Mouse (Mus musculus) forebrain, embryonic 10.5 days (tissue): ENCODE results near the gene Guca1a. TPM values are rescaled to one million over a fixed set of nuclear protein-coding genes. Genes with fewer than 3 reads are reported as not detected.
A peak's percentile ranks its signal among the peaks of the same experiment; 100 is the strongest.

Experiments used
- DNase-seq: peaks from one replicate; pipeline ENCODE4 v3.0.0-alpha.2; 2017; ENCODE audit warnings: low spot score; ENCODE audit errors: extremely low spot score
- H3K27ac ChIP-seq: fragments of 300-500 bp; sonication (generic); 2 replicates; pipeline ENCODE4 v1.5.1; 2016; ENCODE audit warnings: mild to moderate bottlenecking
- H3K27me3 ChIP-seq: fragments of 300-500 bp; sonication (generic); 2 replicates; pipeline ENCODE4 v1.6.1; 2016; ENCODE audit warnings: mild to moderate bottlenecking; ENCODE audit not compliant: poor library complexity, severe bottlenecking
- H3K36me3 ChIP-seq: fragments of 300-500 bp; sonication (generic); replicated peaks from 2 replicates; pipeline ENCODE4 v1.6.1; 2016; ENCODE audit warnings: mild to moderate bottlenecking, moderate library complexity
- H3K4me1 ChIP-seq: fragments of 300-500 bp; sonication (generic); 2 replicates; pipeline ENCODE4 v1.6.1; 2016
- H3K4me3 ChIP-seq: fragments of 300-500 bp; sonication (generic); 2 replicates; pipeline ENCODE4 v1.5.1; 2016; ENCODE audit warnings: mild to moderate bottlenecking, moderate library complexity
- H3K9me3 ChIP-seq: fragments of 300-500 bp; sonication (generic); 2 replicates; pipeline ENCODE4 v1.6.1; 2016; ENCODE audit warnings: mild to moderate bottlenecking, moderate library complexity
- WGBS: fragments of 180-500 bp; shearing (Covaris S2); methylation state at CpG from one replicate; pipeline ENCODE4 v1.1.7; 2016; 5-methylcytosine and 5-hydroxymethylcytosine counted together
- polyA plus RNA-seq: library from polyadenylated mRNA; unstranded; fragments of >200 nt; fragmentation: Nextera tagmentation; extraction: Ambion mirVana; gene quantifications from 2 replicates; pipeline ENCODE4 v1.2.1, GENCODE M21; 2016

The Guca1a gene
- polyA plus RNA-seq, 1 experiment from 2014 or later: 0.99 TPM

- Histone ChIP-seq H3K27ac (no peak overlapping the region), H3K4me3 (no peak overlapping the region), H3K36me3 (no peaks in the 10 kb centered on the region), H3K27me3 (peaks cover 95% of the 10 kb centered on the region), H3K9me3 (no peaks in the 10 kb centered on the region), H3K4me1 (peaks cover 6% of the 10 kb centered on the region)
- 67% methylated on average over 10 of the region's 10 CpGs for WGBS
- no peak for DNase-seq
Observed at GRCm38 (mm10) chr17:47407717-47408557, 7.6 kb upstream of the Guca1a start.

- H3K27ac ChIP-seq: no peak overlapping the region
- peaks cover 86% of the 10 kb centered on the region for H3K27me3 ChIP-seq
- WGBS: 89% methylated on average over 8 of the region's 8 CpGs
Observed at GRCm38 (mm10) chr17:47399091-47399490, 1.3 kb downstream of the Guca1a start.

GRCm38 (mm10) chr17:47395376-47395913, 4.9 kb downstream of the Guca1a start:
- Histone ChIP-seq H3K36me3 (no peaks in the 10 kb centered on the region), H3K4me1 (peaks cover 25% of the 10 kb centered on the region), H3K27ac (no peak overlapping the region), H3K4me3 (peak overlapping the region; percentile 38), H3K9me3 (0 out of 2 replicates have a peak, but pooled peaks cover 4% of the 10 kb centered on the region), H3K27me3 (peaks cover 90% of the 10 kb centered on the region)
- 4% methylated on average over 20 of the region's 20 CpGs for WGBS
- peak; percentile 44 for DNase-seq

More at GRCm38 (mm10) chr17:47399091-47399490, 1.3 kb downstream of the Guca1a start:
- Histone ChIP-seq H3K4me1 (peaks cover 30% of the 10 kb centered on the region), H3K36me3 (no peaks in the 10 kb centered on the region), H3K4me3 (no peak overlapping the region), H3K9me3 (no peaks in the 10 kb centered on the region)
- no peak for DNase-seq

GRCm38 (mm10) chr17:47394223-47394869, 6.0 kb downstream of the Guca1a start:
- Histone ChIP-seq H3K27me3 (peaks cover 79% of the 10 kb centered on the region), H3K36me3 (no peaks in the 10 kb centered on the region), H3K27ac (0 out of 2 replicates have a peak overlapping the region, but pooled peaks have one; percentile 6), H3K4me3 (peak overlapping the region; percentile 38), H3K4me1 (peaks cover 20% of the 10 kb centered on the region), H3K9me3 (0 out of 2 replicates have a peak, but pooled peaks cover 4% of the 10 kb centered on the region)
- WGBS: 29% methylated on average over 24 of the region's 24 CpGs
- DNase-seq: no peak

- Histone ChIP-seq H3K36me3 (peaks cover 7% of the 10 kb centered on the region; the same call in 1 of the 2 replicates), H3K9me3 (peaks cover 6% of the 10 kb centered on the region), H3K27me3 (peaks cover 9% of the 10 kb centered on the region), H3K27ac (no peak overlapping the region), H3K4me1 (peaks cover 23% of the 10 kb centered on the region), H3K4me3 (no peak overlapping the region)
- WGBS: 65% methylated on average over 4 of the region's 4 CpGs
- no peak for DNase-seq
Observed at GRCm38 (mm10) chr17:47386649-47387048, 13.7 kb downstream of the Guca1a start.

GRCm38 (mm10) chr17:47385145-47385544, 15.2 kb downstream of the Guca1a start, which contains the start of gene Guca1b:
Gene Guca1b (plus strand): TSS chr17:47385393.
- no peak within 1 kb of the TSS; the same call in 1 of the 2 replicates for H3K4me3 ChIP-seq
- H3K27ac ChIP-seq: peak within 1 kb of the TSS; percentile 30; the same call in 1 of the 2 replicates
- WGBS: 40% methylated on average over 10 of the region's 10 CpGs
- peaks cover 17% of the 10 kb centered on the region for H3K36me3 ChIP-seq
- H3K4me1 ChIP-seq: peaks cover 31% of the 10 kb centered on the region
- no peak for DNase-seq
- H3K9me3 ChIP-seq: peaks cover 6% of the 10 kb centered on the region
- peaks cover 10% of the 10 kb centered on the region; the same call in 1 of the 2 replicates for H3K27me3 ChIP-seq

GRCm38 (mm10) chr17:47384064-47384463, 16.3 kb downstream of the Guca1a start:
- WGBS: 83% methylated on average over 3 of the region's 3 CpGs

GRCm38 (mm10) chr17:47383266-47383665, 17.1 kb downstream of the Guca1a start:
- no peak for DNase-seq
- 92% methylated on average over 4 of the region's 4 CpGs for WGBS
- Histone ChIP-seq H3K27ac (no peak overlapping the region), H3K4me1 (peaks cover 31% of the 10 kb centered on the region), H3K9me3 (peaks cover 6% of the 10 kb centered on the region), H3K27me3 (peaks cover 10% of the 10 kb centered on the region; the same call in 1 of the 2 replicates), H3K36me3 (peaks cover 35% of the 10 kb centered on the region), H3K4me3 (no peak overlapping the region)

More at GRCm38 (mm10) chr17:47384064-47384463, 16.3 kb downstream of the Guca1a start:
- H3K4me3 ChIP-seq: no peak overlapping the region
- DNase-seq: no peak
- peaks cover 10% of the 10 kb centered on the region; the same call in 1 of the 2 replicates for H3K27me3 ChIP-seq
- no peak overlapping the region for H3K27ac ChIP-seq
- H3K9me3 ChIP-seq: peaks cover 6% of the 10 kb centered on the region
- H3K4me1 ChIP-seq: peaks cover 31% of the 10 kb centered on the region
- peaks cover 27% of the 10 kb centered on the region for H3K36me3 ChIP-seq

- H3K4me3 ChIP-seq: no peak overlapping the region
- H3K36me3 ChIP-seq: peaks cover 49% of the 10 kb centered on the region
- H3K9me3 ChIP-seq: peaks cover 6% of the 10 kb centered on the region
- peaks cover 31% of the 10 kb centered on the region for H3K4me1 ChIP-seq
- peak overlapping the region; percentile 54; the same call in 1 of the 2 replicates for H3K27ac ChIP-seq
- DNase-seq: no peak
- 54% methylated on average over 11 of the region's 11 CpGs for WGBS
- peaks cover 10% of the 10 kb centered on the region; the same call in 1 of the 2 replicates for H3K27me3 ChIP-seq
Observed at GRCm38 (mm10) chr17:47381917-47382316, 18.5 kb downstream of the Guca1a start.

GRCm38 (mm10) chr17:47378133-47378532, 22.3 kb downstream of the Guca1a start:
- peaks cover 82% of the 10 kb centered on the region for H3K36me3 ChIP-seq
- 83% methylated on average over 15 of the region's 15 CpGs for WGBS
- no peak overlapping the region for H3K27ac ChIP-seq

GRCm38 (mm10) chr17:47376779-47377280, 23.6 kb downstream of the Guca1a start:
- Histone ChIP-seq H3K4me3 (no peak overlapping the region), H3K9me3 (no peaks in the 10 kb centered on the region), H3K27ac (no peak overlapping the region), H3K27me3 (0 out of 2 replicates have a peak, but pooled peaks cover 4% of the 10 kb centered on the region), H3K36me3 (peaks cover 95% of the 10 kb centered on the region), H3K4me1 (peaks cover 11% of the 10 kb centered on the region)
- DNase-seq: no peak
- WGBS: 96% methylated on average over 6 of the region's 6 CpGs

More at GRCm38 (mm10) chr17:47378133-47378532, 22.3 kb downstream of the Guca1a start:
- H3K4me3 ChIP-seq: no peak overlapping the region
- no peak for DNase-seq
- peaks cover 20% of the 10 kb centered on the region for H3K4me1 ChIP-seq
- H3K9me3 ChIP-seq: no peaks in the 10 kb centered on the region
- 0 out of 2 replicates have a peak, but pooled peaks cover 4% of the 10 kb centered on the region for H3K27me3 ChIP-seq

- H3K36me3 ChIP-seq: peaks cover 72% of the 10 kb centered on the region
- H3K9me3 ChIP-seq: no peaks in the 10 kb centered on the region
- peaks cover 15% of the 10 kb centered on the region for H3K4me1 ChIP-seq
- DNase-seq: no peak
- WGBS: 82% methylated on average over 6 of the region's 6 CpGs
- H3K27me3 ChIP-seq: no peaks in the 10 kb centered on the region
- no peak overlapping the region for H3K4me3 ChIP-seq
- H3K27ac ChIP-seq: no peak overlapping the region
Observed at GRCm38 (mm10) chr17:47373991-47374390, 26.4 kb downstream of the Guca1a start.
